Mouse (Mus musculus) forebrain, embryonic 11.5 days (tissue): ENCODE measurements around the gene Ddx25. TPM values are rescaled to one million over a fixed set of nuclear protein-coding genes. Genes with fewer than 3 reads are reported as not detected.

Source experiments
- ATAC-seq: fragments of 200-750 bp; cut with Nextera tagmentation; replicated peaks from 2 replicates; pipeline ENCODE4 v1.8.0; 2017; ENCODE audit warnings: moderate TSS enrichment; ENCODE audit not compliant: low FRiP score
- DNase-seq: peaks from one replicate; pipeline ENCODE4 v3.0.0-alpha.2; 2017; ENCODE audit warnings: low spot score
- H3K27ac ChIP-seq: fragments of 300-500 bp; sonication (generic); 2 replicates; pipeline ENCODE4 v1.5.1; 2014; ENCODE audit warnings: low read depth, low read length
- H3K27me3 ChIP-seq: fragments of 300-500 bp; sonication (generic); 2 replicates; pipeline ENCODE4 v1.6.1; 2014; ENCODE audit warnings: mild to moderate bottlenecking, low read length, mixed read lengths; ENCODE audit not compliant: control insufficient read depth, insufficient read depth
- H3K36me3 ChIP-seq: fragments of 300-500 bp; sonication (generic); 2 replicates; pipeline ENCODE4 v1.6.1; 2014; ENCODE audit warnings: mild to moderate bottlenecking, low read length, moderate library complexity, mixed read lengths; ENCODE audit not compliant: control insufficient read depth, insufficient read depth
- H3K4me1 ChIP-seq: fragments of 300-500 bp; sonication (generic); replicated peaks from 2 replicates; pipeline ENCODE4 v1.6.1; 2014; ENCODE audit warnings: low read length, mixed read lengths; ENCODE audit not compliant: control insufficient read depth, insufficient read depth
- H3K4me2 ChIP-seq: fragments of 300-500 bp; sonication (generic); 2 replicates; pipeline ENCODE4 v1.6.1; 2014; ENCODE audit warnings: low read depth, mild to moderate bottlenecking, low read length, moderate library complexity, mixed read lengths; ENCODE audit not compliant: severe bottlenecking
- H3K4me3 ChIP-seq: fragments of 300-500 bp; sonication (generic); 2 replicates; pipeline ENCODE4 v1.5.1; 2014; ENCODE audit warnings: low read depth, low read length
- H3K9ac ChIP-seq: fragments of 300-500 bp; sonication (generic); 2 replicates; pipeline ENCODE4 v1.6.1; 2014; ENCODE audit warnings: low read length
- H3K9me3 ChIP-seq: fragments of 300-500 bp; sonication (generic); 2 replicates; pipeline ENCODE4 v1.6.1; 2016; ENCODE audit warnings: low read length, mixed read lengths; ENCODE audit not compliant: control insufficient read depth
- WGBS: fragments of 180-500 bp; shearing (Covaris S2); extraction: QIAGEN DNeasy Blood & Tissue Kit; methylation state at CpG from one replicate; pipeline ENCODE4 v1.1.7; 2014; 5-methylcytosine and 5-hydroxymethylcytosine counted together
- polyA plus RNA-seq: library from polyadenylated mRNA; unstranded; fragments of >200 nt; fragmentation: Nextera tagmentation; extraction: Ambion mirVana; gene quantifications from 2 replicates; pipeline ENCODE4 v1.2.1, GENCODE M21; 2014

The Ddx25 gene
- polyA plus RNA-seq, 1 experiment from 2014 or later = 8.2 TPM

- Histone ChIP-seq H3K4me3 (no peak overlapping the region), H3K9ac (no peak overlapping the region), H3K4me1 (no peaks in the 10 kb centered on the region), H3K27ac (no peak overlapping the region), H3K27me3 (no peaks in the 10 kb centered on the region), H3K36me3 (peaks cover 3% of the 10 kb centered on the region; the same call in 1 of the 2 replicates), H3K9me3 (no peaks in the 10 kb centered on the region), H3K4me2 (no peak overlapping the region)
- 87% methylated on average over 3 of the region's 3 CpGs for WGBS
- no peak for DNase-seq
- no peak for ATAC-seq
Observed at GRCm38 (mm10) chr9:35567995-35568394, 9.7 kb upstream of the Ddx25 start.

DNA sequence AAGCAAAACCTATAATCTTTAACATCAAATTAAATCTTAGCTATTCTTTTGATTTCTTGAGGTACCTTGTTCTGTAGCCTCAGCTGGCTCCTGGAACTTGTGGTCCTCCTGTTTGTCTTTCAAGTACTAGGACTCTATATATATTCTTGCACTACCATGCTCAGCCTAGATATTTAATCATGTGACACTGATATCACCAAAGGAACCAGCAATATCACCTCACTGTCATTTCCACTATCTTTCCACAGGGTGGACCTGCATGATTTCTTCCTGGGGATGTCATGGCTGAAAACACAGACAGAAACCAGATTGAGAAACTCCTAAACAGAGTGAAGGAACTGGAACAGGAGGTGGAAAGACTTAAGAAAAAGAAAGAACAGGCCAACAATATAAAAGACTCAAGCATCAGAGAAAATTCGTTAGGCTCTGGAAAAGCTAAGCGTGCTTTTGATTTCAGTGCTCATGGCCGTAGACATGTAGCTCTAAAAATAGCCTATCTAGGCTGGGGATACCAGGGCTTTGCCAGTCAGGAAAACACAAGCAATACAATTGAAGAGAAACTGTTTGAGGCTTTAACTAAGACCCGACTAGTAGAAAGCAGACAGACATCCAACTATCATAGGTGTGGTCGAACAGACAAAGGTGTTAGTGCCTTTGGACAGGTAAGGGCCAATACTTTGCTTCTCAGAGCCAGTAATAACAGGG, 6.4 kb upstream of the Ddx25 start:
- no peak for ATAC-seq
- Histone ChIP-seq H3K4me1 (no peaks in the 10 kb centered on the region), H3K27ac (no peak overlapping the region), H3K4me3 (no peak overlapping the region), H3K36me3 (peaks cover 10% of the 10 kb centered on the region; the same call in 1 of the 2 replicates), H3K9ac (no peak overlapping the region), H3K27me3 (no peaks in the 10 kb centered on the region), H3K9me3 (no peaks in the 10 kb centered on the region), H3K4me2 (no peak overlapping the region)
- 90% methylated on average over 5 of the region's 5 CpGs for WGBS
- DNase-seq = no peak

GRCm38 (mm10) chr9:35561583-35561982, 3.3 kb upstream of the Ddx25 start:
- H3K9ac ChIP-seq = no peak overlapping the region
- DNase-seq (no peak), ATAC-seq (no peak)
- 90% methylated on average over 6 of the region's 6 CpGs for WGBS
- no peak overlapping the region for H3K4me2 ChIP-seq
- peaks cover 4% of the 10 kb centered on the region; the same call in 1 of the 2 replicates for H3K27me3 ChIP-seq
- H3K4me3 ChIP-seq = no peak overlapping the region
- peaks cover 10% of the 10 kb centered on the region; the same call in 1 of the 2 replicates for H3K36me3 ChIP-seq
- H3K4me1 ChIP-seq = no peaks in the 10 kb centered on the region; the same call in 1 of the 2 replicates
- no peak overlapping the region for H3K27ac ChIP-seq
- no peaks in the 10 kb centered on the region for H3K9me3 ChIP-seq

DNA sequence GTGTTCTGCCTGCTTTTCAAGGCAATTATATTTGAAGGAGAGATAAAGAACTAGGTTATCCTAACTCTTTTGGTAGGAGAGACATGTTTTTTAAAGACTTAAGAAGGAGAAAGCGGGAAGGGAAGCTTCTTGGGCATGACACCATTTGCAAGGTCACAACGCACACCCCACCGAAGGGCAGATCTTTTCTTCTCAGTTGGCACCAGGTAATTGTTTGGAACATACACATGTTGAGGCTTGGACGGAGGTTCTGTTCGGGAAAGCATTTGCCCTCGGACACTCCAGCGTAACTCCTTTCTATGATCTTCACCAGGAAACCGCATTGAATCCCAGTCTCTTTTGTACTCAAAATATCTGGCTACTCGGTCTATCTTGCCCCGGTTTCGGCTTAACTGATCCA, 2.7 kb upstream of the Ddx25 start:
- Histone ChIP-seq H3K27me3 (peaks cover 4% of the 10 kb centered on the region; the same call in 1 of the 2 replicates), H3K9ac (no peak overlapping the region), H3K36me3 (peaks cover 7% of the 10 kb centered on the region; the same call in 1 of the 2 replicates), H3K27ac (no peak overlapping the region), H3K4me2 (no peak overlapping the region), H3K4me1 (no peaks in the 10 kb centered on the region; the same call in 1 of the 2 replicates), H3K9me3 (no peaks in the 10 kb centered on the region), H3K4me3 (no peak overlapping the region)
- ATAC-seq (no peak), DNase-seq (no peak)
- WGBS = 91% methylated on average over 11 of the region's 11 CpGs

DNA sequence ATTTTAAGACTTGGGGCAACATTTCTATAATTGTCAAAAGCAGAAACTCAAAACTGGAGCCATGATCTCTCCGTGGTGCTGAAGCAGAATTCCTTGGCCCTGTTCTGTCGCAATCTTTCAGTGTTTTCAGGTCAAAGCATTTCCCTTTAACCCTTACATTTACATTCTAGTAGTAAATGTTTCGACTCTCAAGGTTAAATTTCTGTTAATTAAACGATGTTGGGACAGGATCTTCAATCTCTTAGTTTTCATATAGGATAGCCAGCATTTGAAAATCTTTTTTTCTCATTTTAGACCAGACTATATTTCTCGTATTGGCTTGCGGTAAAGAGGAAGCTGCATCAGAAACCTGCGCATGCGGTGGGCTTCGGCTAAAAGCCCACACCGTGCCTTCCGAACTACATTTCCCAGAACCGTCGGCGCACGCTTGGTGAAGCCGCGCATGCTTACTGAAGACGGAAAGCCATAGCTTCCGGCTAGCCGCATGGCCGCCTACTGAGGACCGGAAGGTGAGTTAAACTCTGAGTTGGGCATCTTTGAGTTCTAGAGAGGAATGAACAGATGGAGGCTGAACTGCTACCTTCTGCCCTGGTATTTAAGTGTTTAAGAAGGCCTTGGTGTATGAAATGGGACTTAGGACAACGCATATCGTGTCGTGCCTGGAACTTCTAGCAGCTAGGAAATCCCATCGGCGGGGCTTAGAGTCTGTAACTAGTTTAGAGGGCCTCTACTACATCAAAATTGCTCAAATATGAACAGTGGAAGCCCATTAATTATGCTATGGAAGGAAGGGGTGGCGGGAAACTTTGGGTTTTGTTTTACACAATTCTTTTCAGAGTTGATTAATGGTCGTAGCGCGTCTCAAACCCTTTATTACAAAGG, 922 bp upstream of the Ddx25 start:
- H3K27me3 ChIP-seq = peaks cover 4% of the 10 kb centered on the region; the same call in 1 of the 2 replicates
- no peaks in the 10 kb centered on the region for H3K9me3 ChIP-seq
- ATAC-seq (peak; percentile 92), DNase-seq (peak; percentile 92)
- 3% methylated on average over 31 of the region's 31 CpGs for WGBS
- peak overlapping the region; percentile 20; the same call in 1 of the 2 replicates for H3K27ac ChIP-seq
- H3K4me2 ChIP-seq = peak overlapping the region; percentile 92
- H3K4me3 ChIP-seq = peak overlapping the region; percentile 65
- peak overlapping the region; percentile 69 for H3K9ac ChIP-seq
- H3K4me1 ChIP-seq = no peaks in the 10 kb centered on the region; the same call in 1 of the 2 replicates
- peaks cover 7% of the 10 kb centered on the region; the same call in 1 of the 2 replicates for H3K36me3 ChIP-seq

DNA sequence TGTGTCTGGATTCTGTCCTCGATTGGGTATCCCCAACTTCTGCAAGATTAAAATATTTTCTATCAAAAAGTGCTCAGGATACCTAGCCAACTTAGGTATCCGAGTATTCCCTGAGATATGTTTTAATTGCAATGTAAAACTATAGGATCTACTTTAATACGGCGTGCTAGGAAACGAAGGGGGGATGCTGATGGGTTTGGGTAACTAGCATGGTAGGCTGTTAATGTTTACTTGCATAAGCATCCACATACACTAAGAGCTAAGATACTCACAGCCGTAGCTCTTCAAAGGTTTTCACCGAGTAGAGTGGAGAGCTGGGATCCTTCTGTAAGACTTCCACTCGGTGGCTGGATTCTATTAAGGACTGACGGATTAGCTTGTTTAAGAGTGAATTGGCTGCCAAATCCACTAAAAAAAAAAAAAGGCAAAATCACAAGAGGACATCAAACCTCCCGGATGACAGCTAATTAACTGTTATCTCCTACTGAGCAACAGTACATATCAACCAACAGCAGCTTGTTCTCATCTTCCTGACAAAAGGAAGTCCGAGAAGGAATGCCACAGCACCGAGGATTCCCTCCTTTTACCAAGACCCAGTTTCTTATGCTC, 1.7 kb downstream of the Ddx25 start:
- H3K36me3 ChIP-seq = peaks cover 4% of the 10 kb centered on the region; the same call in 1 of the 2 replicates
- H3K9me3 ChIP-seq = no peaks in the 10 kb centered on the region
- H3K27ac ChIP-seq = no peak overlapping the region
- H3K4me3 ChIP-seq = no peak overlapping the region
- DNase-seq = no peak
- no peaks in the 10 kb centered on the region; the same call in 1 of the 2 replicates for H3K4me1 ChIP-seq
- ATAC-seq = no peak
- no peak overlapping the region for H3K9ac ChIP-seq
- 81% methylated on average over 12 of the region's 12 CpGs for WGBS
- no peak overlapping the region for H3K4me2 ChIP-seq
- H3K27me3 ChIP-seq = peaks cover 4% of the 10 kb centered on the region; the same call in 1 of the 2 replicates

GRCm38 (mm10) chr9:35548455-35548854, 9.9 kb downstream of the Ddx25 start:
- Histone ChIP-seq H3K9ac (no peak overlapping the region), H3K4me2 (no peak overlapping the region), H3K27me3 (no peaks in the 10 kb centered on the region), H3K36me3 (no peaks in the 10 kb centered on the region), H3K27ac (no peak overlapping the region), H3K4me3 (no peak overlapping the region), H3K4me1 (no peaks in the 10 kb centered on the region), H3K9me3 (no peaks in the 10 kb centered on the region)
- DNase-seq (peak; percentile 30), ATAC-seq (no peak)
- 90% methylated on average over 9 of the region's 9 CpGs for WGBS

DNA sequence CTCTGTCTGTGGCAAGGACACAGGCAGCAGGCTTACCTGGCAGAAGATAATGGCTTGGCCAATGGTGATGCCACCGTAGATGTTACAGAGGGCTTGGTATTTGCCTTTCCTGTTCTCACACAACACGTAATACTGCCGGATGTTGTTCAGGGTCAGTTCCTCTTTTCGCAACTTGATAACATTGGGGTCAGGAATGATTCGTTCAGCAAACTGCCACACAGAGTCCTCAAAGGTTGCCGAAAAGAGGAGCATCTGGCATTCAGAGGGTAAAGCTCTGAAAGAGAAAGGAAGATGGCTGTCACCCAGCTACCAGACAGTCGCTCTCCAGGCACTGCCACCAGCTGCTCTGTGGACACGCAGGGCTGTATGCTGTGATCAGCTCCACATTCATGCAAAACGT, 11.6 kb downstream of the Ddx25 start:
- H3K27me3 ChIP-seq = no peaks in the 10 kb centered on the region

More for the DNA sequence above, 11.6 kb downstream of the Ddx25 start:
- ATAC-seq = no peak
- Histone ChIP-seq H3K4me2 (no peak overlapping the region), H3K27ac (no peak overlapping the region), H3K9ac (no peak overlapping the region), H3K4me3 (no peak overlapping the region), H3K9me3 (no peaks in the 10 kb centered on the region), H3K36me3 (no peaks in the 10 kb centered on the region), H3K4me1 (no peaks in the 10 kb centered on the region)
- 88% methylated on average over 9 of the region's 9 CpGs for WGBS
- DNase-seq = peak; percentile 19
